Mouse (Mus musculus): ENCODE measurements around the gene Stfa2. TPM values are rescaled to one million over a fixed set of nuclear protein-coding genes. Genes with fewer than 3 reads are reported as not detected.
"Not testable (repeated sequence)": the region's sequence is repeated elsewhere in the genome, so short reads cannot be mapped to it uniquely, and the experiment has no call there.

Gene Stfa2
- polyA plus RNA-seq (2015; fragmentation: Nextera tagmentation; extraction: Ambion mirVana): not detected in 2 replicates

DNA sequence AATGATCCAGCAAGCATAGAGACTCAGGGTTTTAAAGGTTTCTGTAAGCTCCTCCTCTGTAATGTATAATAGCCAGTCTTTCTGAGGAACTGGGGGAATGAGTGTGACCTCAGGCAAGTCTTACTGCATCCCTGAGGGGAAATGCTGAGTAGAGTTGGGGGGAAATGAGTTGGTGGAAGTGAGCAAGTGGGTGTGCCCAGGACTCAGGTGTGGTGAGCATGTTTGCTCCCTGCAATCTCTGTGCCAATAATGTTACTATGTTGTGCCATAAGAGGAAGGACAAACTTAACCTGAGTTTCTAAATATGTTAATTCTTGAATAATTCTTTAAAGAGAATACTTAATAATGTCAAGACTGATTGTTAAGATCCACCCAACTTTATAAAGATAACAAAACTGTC, at the start of gene Stfa2:
Gene Stfa2, minus strand, starts transcription at position 101 of the 400 bp plus-strand sequence.
- H3K4me3 ChIP-seq (replicated peaks): no peak within 1 kb of the TSS

DNA sequence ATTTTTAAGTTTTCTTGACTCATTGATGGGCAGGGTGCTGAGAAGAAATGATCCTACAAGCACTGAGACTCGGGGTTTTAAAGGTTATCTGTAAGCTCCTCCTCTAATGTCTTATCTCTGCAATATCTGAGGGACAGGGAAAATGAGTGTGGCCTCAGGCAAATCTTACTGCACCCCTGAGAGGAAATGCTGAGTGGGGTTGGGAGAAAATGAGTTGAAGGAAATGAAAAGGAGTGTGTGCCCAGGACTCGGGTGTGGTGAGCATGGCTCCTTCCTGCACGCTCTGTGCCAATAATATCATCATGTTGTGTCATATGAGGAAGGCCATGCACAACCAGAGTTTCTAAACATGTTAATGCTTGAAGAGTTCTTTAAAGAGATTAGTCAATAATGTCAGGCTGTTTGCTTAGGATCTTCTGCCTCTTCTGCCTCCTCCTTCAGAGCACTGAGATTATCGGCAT, 47.1 kb upstream of the Stfa2 start, which contains the start of gene Stfa3:
Gene Stfa3, minus strand, starts transcription at position 51 of the 461 bp plus-strand sequence.
- Histone ChIP-seq H3K9me3 (replicated peaks) (no peaks in the 10 kb centered on the region), H3K27ac (replicated peaks) (no peak within 1 kb of the TSS), H3K9ac (replicated peaks) (no peak within 1 kb of the TSS), H3K4me1 (no peaks in the 10 kb centered on the region), H3K27me3 (replicated peaks) (no peaks in the 10 kb centered on the region), H3K4me2 (no peak within 1 kb of the TSS), H3K36me3 (no peaks in the 10 kb centered on the region), H3K4me3 (replicated peaks) (no peak within 1 kb of the TSS)
- no peak for ATAC-seq (ENCODE audit: low FRiP score)
- WGBS: 87% methylated on average over 4 of the region's 4 CpGs

More for the DNA sequence above, at the start of gene Stfa2:
- H3K4me2 ChIP-seq: no peak within 1 kb of the TSS
- no peaks in the 10 kb centered on the region for H3K9me3 ChIP-seq (replicated peaks)
- H3K27me3 ChIP-seq (replicated peaks): no peaks in the 10 kb centered on the region
- ATAC-seq (ENCODE audit: low FRiP score): no peak
- no peaks in the 10 kb centered on the region for H3K36me3 ChIP-seq
- no peaks in the 10 kb centered on the region for H3K4me1 ChIP-seq
- no peak within 1 kb of the TSS for H3K27ac ChIP-seq (replicated peaks)
- no peak within 1 kb of the TSS for H3K9ac ChIP-seq (replicated peaks)

DNA sequence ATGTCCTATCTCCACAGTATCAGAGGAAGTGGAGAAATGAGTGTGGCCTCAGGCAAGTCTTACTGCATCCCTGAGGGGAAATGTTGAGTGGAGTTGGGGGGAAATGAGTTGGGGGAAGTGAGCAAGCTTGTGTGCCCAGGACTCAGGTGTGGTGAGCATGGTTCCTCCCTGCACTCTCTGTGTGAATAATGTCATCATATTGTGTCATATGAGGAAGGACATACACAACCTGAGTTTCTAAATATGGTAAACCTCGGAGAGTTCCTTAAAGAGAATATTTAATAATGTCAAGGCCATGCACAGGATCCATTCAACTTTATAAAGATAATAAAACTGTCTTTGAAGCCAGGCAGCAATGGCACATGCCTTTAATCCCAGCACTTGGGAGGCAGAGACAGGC, 12.7 kb upstream of the Stfa2 start:
- not testable (repeated sequence) for H3K9me3 ChIP-seq (replicated peaks); H3K4me1 ChIP-seq; H3K4me2 ChIP-seq; H3K27me3 ChIP-seq (replicated peaks); ATAC-seq (ENCODE audit: low FRiP score); H3K4me3 ChIP-seq (replicated peaks); H3K36me3 ChIP-seq; H3K27ac ChIP-seq (replicated peaks); H3K9ac ChIP-seq (replicated peaks)
- 97% methylated on average over 1 of the region's 1 CpGs for WGBS

DNA sequence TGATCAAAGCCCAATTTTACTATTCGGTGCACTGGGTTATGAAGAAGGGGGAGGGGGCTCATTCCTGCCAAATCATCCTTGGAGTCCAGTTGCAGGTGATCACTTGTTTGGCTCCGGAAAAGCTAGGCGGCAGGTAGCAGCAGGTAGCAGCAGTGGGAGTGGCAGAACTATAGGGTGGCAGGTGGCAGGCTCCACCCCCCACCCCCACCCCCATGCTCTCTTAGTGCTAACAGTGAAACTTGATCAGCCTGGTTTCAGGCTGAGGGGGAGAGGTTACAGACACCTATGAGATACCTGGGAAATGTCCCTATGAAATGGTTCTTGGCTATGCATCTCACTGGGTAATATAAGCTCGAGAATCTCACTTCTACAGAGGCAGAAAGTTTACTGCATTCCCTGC, 19.2 kb downstream of the Stfa2 start:
- 22% methylated on average over 4 of the region's 4 CpGs for WGBS
- H3K4me1 ChIP-seq: no peaks in the 10 kb centered on the region
- H3K4me2 ChIP-seq: no peak overlapping the region
- H3K27me3 ChIP-seq (replicated peaks): no peaks in the 10 kb centered on the region
- H3K36me3 ChIP-seq: no peaks in the 10 kb centered on the region
- no peak overlapping the region for H3K4me3 ChIP-seq (replicated peaks)
- no peak overlapping the region for H3K27ac ChIP-seq (replicated peaks)
- H3K9ac ChIP-seq (replicated peaks): no peak overlapping the region
- ATAC-seq (ENCODE audit: low FRiP score): no peak
- no peaks in the 10 kb centered on the region for H3K9me3 ChIP-seq (replicated peaks)

DNA sequence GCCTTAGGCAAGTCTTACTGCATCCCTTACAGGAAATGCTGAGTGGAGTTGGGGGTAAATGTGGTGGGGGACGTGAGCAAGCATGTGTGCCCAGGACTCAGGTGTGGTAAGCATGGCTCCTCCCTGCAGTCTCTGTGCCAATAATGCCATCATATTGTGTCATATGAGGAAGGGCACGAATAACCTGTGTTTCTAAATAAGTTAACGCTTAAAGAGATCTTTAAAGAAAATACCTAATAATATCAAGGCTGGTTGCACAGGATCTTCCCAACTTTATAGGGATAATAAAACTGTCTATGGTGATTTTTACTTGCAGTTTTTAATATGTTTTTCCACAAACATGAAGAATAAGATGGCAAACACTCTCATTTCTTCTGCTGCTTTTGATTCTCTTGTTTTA, 40.6 kb downstream of the Stfa2 start, which contains the start of gene BC100530:
Gene BC100530, minus strand, starts transcription at position 101 of the 400 bp plus-strand sequence.
- ATAC-seq (ENCODE audit: low FRiP score): not testable (repeated sequence)
- 79% methylated on average over 3 of the region's 3 CpGs for WGBS

More for the DNA sequence above, 40.6 kb downstream of the Stfa2 start, which contains the start of gene BC100530:
- not testable (repeated sequence) for H3K4me2 ChIP-seq; H3K4me3 ChIP-seq (replicated peaks); H3K9ac ChIP-seq (replicated peaks); H3K9me3 ChIP-seq (replicated peaks); H3K36me3 ChIP-seq; H3K4me1 ChIP-seq; H3K27ac ChIP-seq (replicated peaks); H3K27me3 ChIP-seq (replicated peaks)

Other genes starting within 250 kb of the Stfa2 start
- 0.44 and 1.8 TPM in 2 replicates for gene Gm5483, start 224.2 kb downstream of the Stfa2 start, polyA plus RNA-seq (2015; fragmentation: Nextera tagmentation; extraction: Ambion mirVana)
- gene Gm5416, start 198.1 kb downstream of the Stfa2 start, polyA plus RNA-seq (2015; fragmentation: Nextera tagmentation; extraction: Ambion mirVana): not detected in 2 replicates
- gene 2010005H15Rik, start 187.0 kb downstream of the Stfa2 start, polyA plus RNA-seq (2015; fragmentation: Nextera tagmentation; extraction: Ambion mirVana): not detected in 2 replicates
- 1.4 and 3.5 TPM in 2 replicates for gene Stfa1, start 131.5 kb downstream of the Stfa2 start, polyA plus RNA-seq (2015; fragmentation: Nextera tagmentation; extraction: Ambion mirVana)
- gene BC117090, start 74.1 kb downstream of the Stfa2 start, polyA plus RNA-seq (2015; fragmentation: Nextera tagmentation; extraction: Ambion mirVana): 0.57 TPM in 1 of 2 replicates, not detected in the other
- gene BC100530, start 40.7 kb downstream of the Stfa2 start, polyA plus RNA-seq (2015; fragmentation: Nextera tagmentation; extraction: Ambion mirVana): 2.4 and 3.0 TPM in 2 replicates
- gene Stfa3, start 46.9 kb upstream of the Stfa2 start, polyA plus RNA-seq (2015; fragmentation: Nextera tagmentation; extraction: Ambion mirVana): 0.88 TPM in 1 of 2 replicates, not detected in the other
- gene Casr, start 153.7 kb upstream of the Stfa2 start, polyA plus RNA-seq (2015; fragmentation: Nextera tagmentation; extraction: Ambion mirVana): 0.04 and 0.15 TPM in 2 replicates